Mouse (Mus musculus) ovary, postnatal 14 days (tissue): ENCODE measurements around the gene Crls1.

Experiments
- DNase-seq: peaks from one replicate; pipeline ENCODE4 v3.0.0; 2022; ENCODE audit warnings: low spot score

The Crls1 gene

GRCm38 (mm10) chr2:132846407-132847358 is at the start of gene Crls1:
Gene Crls1 (plus strand): TSS chr2:132846666.
- peak; percentile 99 for DNase-seq

DNA sequence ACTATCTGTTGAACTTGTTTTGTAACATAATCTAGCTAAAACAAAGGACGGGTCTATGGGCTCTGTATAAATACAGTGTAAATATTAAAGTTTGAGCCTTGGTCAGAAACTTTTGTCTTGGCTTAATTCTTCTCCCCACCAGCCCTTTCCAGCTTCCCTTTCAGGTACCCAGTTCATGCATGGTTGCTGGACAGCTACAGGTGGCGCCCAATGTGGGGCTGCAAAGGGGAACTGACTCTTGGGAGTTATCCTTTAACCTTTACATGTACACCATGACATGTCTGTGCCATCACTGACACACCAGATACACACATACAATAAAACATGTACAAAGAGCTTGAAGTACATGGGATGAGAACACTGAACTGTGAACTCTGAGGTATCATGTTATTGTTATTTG is 43.5 kb upstream of the Crls1 start:
- no peak for DNase-seq

- peak; percentile 73 for DNase-seq
Measured at GRCm38 (mm10) chr2:132815608-132816314, 30.7 kb upstream of the Crls1 start, which contains the start of the genes Trmt6 and Mcm8. Gene Trmt6 (minus strand): TSS chr2:132816055. Gene Mcm8 (plus strand): TSS chr2:132816141.

- no peak for DNase-seq
Measured at GRCm38 (mm10) chr2:132841071-132841470, 5.4 kb upstream of the Crls1 start.

DNA sequence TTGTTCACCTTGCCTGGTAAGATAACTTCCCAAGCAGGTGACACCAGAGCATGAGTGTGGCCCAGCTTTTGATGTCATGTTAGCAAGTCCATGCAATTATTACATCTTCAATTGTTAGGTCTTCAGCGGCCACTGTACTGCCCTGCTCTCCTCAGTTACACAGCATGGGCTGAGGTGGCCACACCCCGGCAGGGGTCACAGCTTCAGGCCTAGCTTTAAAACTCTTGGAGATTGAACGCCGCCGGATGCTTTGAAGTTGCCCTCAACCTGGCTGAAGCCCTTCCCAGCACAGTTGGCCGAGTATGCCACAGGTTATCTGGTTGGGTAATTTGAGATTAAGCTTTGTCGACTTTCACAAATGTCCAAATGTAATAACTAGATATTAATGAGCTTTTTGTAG is 1.1 kb downstream of the Crls1 start:
- DNase-seq, result no peak

DNA sequence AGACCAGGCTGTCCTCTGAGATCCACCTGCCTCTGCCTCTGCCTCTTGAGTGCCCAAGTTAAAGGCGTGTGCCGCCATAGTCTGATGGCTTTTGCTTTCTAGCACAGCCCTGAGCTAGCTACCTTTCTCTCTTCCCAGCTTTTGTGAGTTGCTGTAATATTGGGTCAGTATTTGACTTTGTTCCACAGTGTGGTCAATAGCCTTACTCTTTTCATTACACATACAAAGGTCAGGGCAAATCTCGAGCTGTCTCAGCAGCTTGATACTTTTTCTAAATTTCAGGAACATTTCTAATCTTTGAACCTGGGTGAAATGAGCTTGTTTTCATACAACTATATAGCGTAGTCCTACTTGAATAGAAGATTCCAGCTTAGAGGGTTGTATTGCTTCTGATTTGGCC is 1.9 kb downstream of the Crls1 start:
- no peak for DNase-seq

GRCm38 (mm10) chr2:132849141-132849540 is 2.7 kb downstream of the Crls1 start:
- DNase-seq, result no peak

DNA sequence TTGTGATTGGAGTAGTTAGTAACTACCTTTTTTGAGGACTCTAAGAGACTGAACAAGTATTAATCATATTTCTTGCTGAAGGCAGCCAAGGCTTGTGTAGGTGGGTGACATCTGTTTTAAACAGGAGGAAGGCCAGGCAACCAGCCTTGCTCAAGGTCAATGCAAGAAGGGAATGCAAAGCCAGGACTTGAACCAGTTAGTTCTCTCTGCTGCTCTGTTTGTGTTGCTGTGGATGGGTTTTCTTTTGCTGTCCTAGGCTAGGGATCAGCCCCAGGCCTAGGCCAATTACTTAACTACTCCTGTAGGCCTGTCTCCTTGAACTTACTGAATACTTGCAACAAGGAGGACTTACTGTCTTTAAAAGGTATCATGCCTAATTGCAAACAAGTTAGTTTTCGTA is 6.6 kb downstream of the Crls1 start:
- no peak for DNase-seq

DNA sequence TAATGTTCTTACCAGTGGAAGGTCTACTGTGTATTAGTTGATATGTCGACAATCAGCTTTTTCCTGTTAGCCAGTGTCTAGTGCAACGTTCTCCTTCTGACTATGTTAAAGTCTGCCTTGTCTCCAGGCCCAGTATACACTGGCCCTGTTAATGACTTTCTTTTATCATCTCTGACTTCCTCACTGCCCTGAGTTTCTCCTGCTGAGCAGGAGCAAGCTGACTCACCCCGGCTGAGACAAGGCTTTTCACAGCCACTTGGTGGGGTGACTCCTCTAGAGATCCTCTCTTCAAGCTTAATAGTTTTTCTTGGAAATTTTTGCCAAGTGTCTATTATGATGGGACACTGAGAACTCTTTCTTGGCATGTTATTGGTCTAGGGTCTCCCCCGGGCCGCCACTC is 9.9 kb downstream of the Crls1 start:
- DNase-seq, result no peak

DNA sequence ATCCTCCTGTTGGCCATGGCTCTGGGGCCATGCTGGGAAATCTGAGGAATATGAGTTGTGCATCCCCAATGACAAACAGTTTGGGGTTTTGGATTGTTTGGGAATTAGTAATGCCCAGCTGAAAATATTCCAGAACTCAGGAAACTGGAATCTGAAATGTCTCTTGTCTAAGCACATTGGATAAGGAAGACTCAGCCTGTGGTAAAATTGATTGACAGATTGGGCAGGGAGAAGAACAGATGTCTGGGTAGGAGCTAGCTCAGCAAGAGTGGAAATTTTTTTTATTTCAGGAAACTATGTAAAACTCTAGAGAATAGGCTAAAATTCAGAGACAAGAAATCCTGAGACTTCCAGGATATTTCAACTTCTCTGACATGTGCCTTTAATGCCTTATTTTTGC is 14.0 kb downstream of the Crls1 start:
- no peak for DNase-seq

GRCm38 (mm10) chr2:132861456-132861855 is 15.0 kb downstream of the Crls1 start:
- DNase-seq, result no peak

GRCm38 (mm10) chr2:132863325-132863724 is 16.9 kb downstream of the Crls1 start:
- no peak for DNase-seq

DNA sequence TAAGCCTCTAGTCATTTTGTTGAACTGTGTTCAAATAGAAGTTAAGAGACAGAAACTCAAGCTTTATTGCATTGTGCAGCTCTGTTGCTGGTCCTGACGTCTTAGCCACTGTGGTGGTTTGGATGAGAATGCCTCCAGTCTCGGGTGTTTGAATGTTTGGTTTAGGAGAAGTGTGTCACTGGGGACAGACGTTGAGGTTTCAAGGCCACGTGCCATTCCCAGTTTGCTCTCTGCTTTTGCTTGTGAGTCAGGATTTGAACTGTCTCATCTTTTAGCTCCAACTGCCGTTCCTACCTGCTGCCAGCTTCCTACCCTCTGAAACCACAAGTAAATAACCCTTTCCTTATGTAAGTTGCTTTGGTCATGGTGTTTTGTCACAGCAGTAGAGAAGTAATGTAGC is 21.1 kb downstream of the Crls1 start:
- DNase-seq, result no peak

DNA sequence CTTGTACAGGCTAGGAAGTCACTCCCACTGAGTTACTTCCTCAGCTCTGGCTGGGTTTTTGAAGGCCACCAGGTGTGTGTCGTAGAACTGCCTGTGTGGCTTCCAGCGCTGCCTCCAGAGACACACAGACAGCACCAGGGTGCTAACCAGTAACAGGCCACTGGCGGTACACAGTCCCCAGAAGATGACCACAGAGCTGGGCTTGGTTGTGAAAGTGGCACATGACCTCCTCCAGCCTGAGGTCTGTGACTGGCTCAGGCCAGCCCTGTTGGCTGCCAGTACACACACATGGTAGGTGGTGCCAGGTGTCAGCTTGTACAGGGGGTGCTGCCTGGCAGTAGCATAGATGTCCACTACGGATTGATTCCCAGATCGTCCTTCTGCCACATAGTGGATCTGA is 23.2 kb downstream of the Crls1 start:
- no peak for DNase-seq

DNA sequence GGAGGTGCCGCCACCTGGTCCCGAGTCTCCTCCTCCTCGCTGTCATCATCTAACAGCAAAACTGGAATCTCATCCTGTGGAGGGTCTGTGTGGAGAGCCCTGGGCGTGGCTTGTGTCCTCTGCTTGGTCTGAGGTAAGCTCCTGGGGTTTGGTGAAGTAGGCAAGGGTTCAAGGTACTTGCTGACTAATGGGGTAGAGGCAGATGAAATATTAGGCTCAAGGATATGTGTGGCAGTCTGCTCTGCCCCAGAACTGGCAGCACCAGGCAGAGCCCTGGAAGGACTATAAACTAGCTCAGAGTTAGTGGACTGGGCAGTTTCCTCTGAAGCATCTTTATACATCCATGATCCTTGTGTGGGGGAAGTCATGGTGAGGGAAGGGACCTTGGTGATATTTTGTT is 23.8 kb downstream of the Crls1 start:
- no peak for DNase-seq

DNA sequence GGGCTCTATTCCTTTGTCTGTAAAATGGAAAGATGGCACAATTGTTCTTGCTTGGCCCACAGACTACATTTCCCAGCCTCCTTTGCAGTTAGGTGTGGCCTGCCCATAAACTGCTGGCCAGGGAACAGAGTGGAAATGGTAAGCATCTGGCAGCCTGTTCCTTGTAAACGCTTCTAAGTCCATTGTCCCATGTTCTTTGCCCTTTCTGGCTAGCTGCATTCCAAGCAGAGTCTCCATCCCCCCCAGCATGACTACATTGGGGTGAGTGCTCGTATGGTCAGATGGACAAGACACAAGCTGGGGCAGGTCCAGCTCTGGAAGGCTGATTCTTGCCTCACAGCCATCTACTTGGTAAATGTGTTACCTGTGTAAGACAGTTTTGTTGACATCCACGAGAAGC is 25.2 kb downstream of the Crls1 start:
- no peak for DNase-seq

- DNase-seq, result no peak
Measured at GRCm38 (mm10) chr2:132873657-132874326, 27.3 kb downstream of the Crls1 start.

DNA sequence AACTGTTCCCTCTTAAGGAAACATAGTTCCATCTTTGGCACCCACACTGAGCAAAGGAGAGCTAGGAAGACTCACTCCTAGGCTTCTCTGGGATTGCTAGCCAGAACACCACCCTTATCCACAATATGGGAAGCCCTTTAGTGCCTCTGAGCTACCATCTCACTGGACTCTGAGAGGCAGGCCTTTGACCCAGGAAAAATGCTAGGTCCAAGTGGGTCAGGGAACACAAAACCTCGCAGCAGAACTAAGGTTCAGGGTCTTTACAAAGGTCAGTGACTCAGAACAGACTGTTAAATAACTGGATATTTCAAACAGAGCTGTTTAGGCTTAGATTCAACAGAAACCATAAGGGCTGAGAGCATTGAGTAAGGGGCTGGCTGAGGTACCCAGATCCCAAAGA is 30.5 kb downstream of the Crls1 start:
- DNase-seq, result no peak

GRCm38 (mm10) chr2:132879261-132880044 is 33.0 kb downstream of the Crls1 start:
- DNase-seq, result no peak

- no peak for DNase-seq
Measured at GRCm38 (mm10) chr2:132880844-132881645, 34.6 kb downstream of the Crls1 start, which contains the start of gene Lrrn4. Gene Lrrn4 (minus strand): TSS chr2:132880891.
